Mouse (Mus musculus) intestine, postnatal 0 days (tissue): ENCODE data around the gene Naip5. TPM values are rescaled to one million over a fixed set of nuclear protein-coding genes. Genes with fewer than 3 reads are reported as not detected.
"Not testable (repeated sequence)": the region's sequence is repeated elsewhere in the genome, so short reads cannot be mapped to it uniquely, and the experiment has no call there.

ENCODE experiments used
- ATAC-seq: fragments of 200-750 bp; cut with Nextera tagmentation; 2 replicates; pipeline ENCODE4 v1.8.0; 2017; ENCODE audit warnings: mild to moderate bottlenecking, moderate TSS enrichment, moderate library complexity
- H3K27ac ChIP-seq: fragments of 300-500 bp; sonication (generic); 2 replicates; pipeline ENCODE4 v1.5.1; 2014; ENCODE audit warnings: mild to moderate bottlenecking, low read depth, low read length, moderate library complexity
- H3K27me3 ChIP-seq: fragments of 300-500 bp; sonication (generic); replicated peaks from 2 replicates; pipeline ENCODE4 v1.6.1; 2014; ENCODE audit warnings: low read length, mixed read lengths; ENCODE audit not compliant: control insufficient read depth, insufficient read depth
- H3K36me3 ChIP-seq: fragments of 300-500 bp; sonication (generic); 2 replicates; pipeline ENCODE4 v1.6.1; 2014; ENCODE audit warnings: mild to moderate bottlenecking, moderate library complexity; ENCODE audit not compliant: control insufficient read depth, insufficient read depth
- H3K4me1 ChIP-seq: fragments of 300-500 bp; sonication (generic); replicated peaks from 2 replicates; pipeline ENCODE4 v1.6.1; 2014; ENCODE audit warnings: antibody characterized with exemption, low read length, mixed read lengths; ENCODE audit not compliant: control insufficient read depth, insufficient read depth
- H3K4me2 ChIP-seq: fragments of 300-500 bp; sonication (generic); replicated peaks from 2 replicates; pipeline ENCODE4 v1.6.1; 2014; ENCODE audit warnings: low read depth, mild to moderate bottlenecking, moderate library complexity
- H3K4me3 ChIP-seq: fragments of 300-500 bp; sonication (generic); 2 replicates; pipeline ENCODE4 v1.5.1; 2014; ENCODE audit warnings: low read depth, low read length
- H3K9ac ChIP-seq: fragments of 300-500 bp; sonication (generic); 2 replicates; pipeline ENCODE4 v1.6.1; 2014; ENCODE audit warnings: mild to moderate bottlenecking, low read depth, low read length
- H3K9me3 ChIP-seq: fragments of 300-500 bp; sonication (generic); 2 replicates; pipeline ENCODE4 v1.6.1; 2016; ENCODE audit warnings: mixed run types; ENCODE audit not compliant: control insufficient read depth
- CTCF ChIP-seq: sonication (generic); IDR thresholded peaks from 2 replicates; pipeline ENCODE4 v1.5.1; 2016; ENCODE audit warnings: low read depth, mild to moderate bottlenecking, control low read depth, antibody characterized with exemption, moderate library complexity
- WGBS: fragments of 180-500 bp; shearing (Covaris S2); extraction: QIAGEN DNeasy Blood & Tissue Kit; methylation state at CpG from one replicate; pipeline ENCODE4 v1.1.7; 2014; 5-methylcytosine and 5-hydroxymethylcytosine counted together
- polyA plus RNA-seq: library from polyadenylated mRNA; unstranded; fragments of >200 nt; fragmentation: Nextera tagmentation; extraction: Ambion mirVana; gene quantifications from 2 replicates; pipeline ENCODE4 v1.2.1, GENCODE M21; 2015

Naip5 gene
- polyA plus RNA-seq = 10.2 and 13.0 TPM in 2 replicates

DNA sequence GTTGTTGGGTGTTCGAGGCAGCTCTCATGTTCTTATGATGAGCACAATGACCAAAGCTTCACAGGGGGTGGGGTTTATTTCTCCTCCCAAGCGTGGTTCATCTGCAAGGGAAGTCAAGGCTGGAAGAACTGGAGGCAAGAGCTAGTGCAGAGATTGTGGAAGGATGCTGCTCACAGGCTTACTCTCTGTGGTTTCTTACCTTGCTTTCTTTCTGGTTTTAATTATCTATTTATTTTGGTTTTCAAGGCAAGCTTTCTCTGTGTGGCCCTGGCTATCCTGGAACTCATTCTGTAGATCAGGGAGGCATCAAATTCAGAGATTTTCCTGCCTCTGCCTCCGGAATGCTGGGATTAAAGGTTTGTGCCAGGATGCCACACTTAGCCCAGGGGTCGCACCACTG is at the start of gene Naip5:
Gene Naip5, minus strand, starts transcription at position 101 of the 400 bp plus-strand sequence.
- H3K36me3 ChIP-seq, ATAC-seq, H3K9me3 ChIP-seq, H3K9ac ChIP-seq, H3K27me3 ChIP-seq, H3K4me1 ChIP-seq: not testable (repeated sequence)
- H3K4me2 ChIP-seq = peak within 1 kb of the TSS; percentile 54
- peak within 1 kb of the TSS; percentile 73 for H3K27ac ChIP-seq
- H3K4me3 ChIP-seq = peak within 1 kb of the TSS; percentile 24
- 73% methylated on average over 4 of the region's 4 CpGs for WGBS

DNA sequence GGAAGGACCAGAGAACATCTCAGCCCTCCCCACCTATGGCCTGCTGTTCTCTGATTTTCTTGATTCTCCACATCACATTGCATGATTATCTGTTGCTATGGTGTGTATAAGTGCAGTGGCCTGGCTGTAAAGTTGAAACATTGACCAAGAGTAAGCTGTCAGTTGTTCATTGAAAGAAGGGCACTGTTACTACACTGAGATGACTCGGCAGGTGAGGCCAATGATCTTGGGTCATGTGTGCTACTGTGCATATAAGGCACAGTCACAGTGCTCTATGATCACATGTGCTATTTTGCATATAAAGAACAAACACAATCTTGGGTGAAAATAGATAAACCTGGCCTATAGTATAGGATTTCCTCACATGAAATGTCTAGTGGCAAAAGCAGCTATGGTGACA is 38.5 kb upstream of the Naip5 start:
- no peak overlapping the region for H3K4me3 ChIP-seq
- peaks cover 35% of the 10 kb centered on the region; the same call in 1 of the 2 replicates for H3K36me3 ChIP-seq
- H3K9ac ChIP-seq = no peak overlapping the region
- no peaks in the 10 kb centered on the region for H3K27me3 ChIP-seq
- peak; percentile 89 for ATAC-seq
- no peak overlapping the region for H3K4me2 ChIP-seq
- whole genome bisulfite sequencing = 41% methylated on average over 1 of the region's 1 CpGs
- H3K4me1 ChIP-seq = no peaks in the 10 kb centered on the region
- TF ChIP-seq CTCF = no peak
- no peak overlapping the region for H3K27ac ChIP-seq
- no peaks in the 10 kb centered on the region for H3K9me3 ChIP-seq

GRCm38 (mm10) chr13:100271474-100272132 is 25.5 kb upstream of the Naip5 start:
- not testable (repeated sequence) for H3K36me3 ChIP-seq, H3K27ac ChIP-seq, H3K4me2 ChIP-seq, H3K9me3 ChIP-seq, H3K4me1 ChIP-seq, H3K9ac ChIP-seq, H3K27me3 ChIP-seq, H3K4me3 ChIP-seq
- no CpG with 5 or more reads among the region's 1 CpGs for WGBS
- ATAC-seq = peak; percentile 60

DNA sequence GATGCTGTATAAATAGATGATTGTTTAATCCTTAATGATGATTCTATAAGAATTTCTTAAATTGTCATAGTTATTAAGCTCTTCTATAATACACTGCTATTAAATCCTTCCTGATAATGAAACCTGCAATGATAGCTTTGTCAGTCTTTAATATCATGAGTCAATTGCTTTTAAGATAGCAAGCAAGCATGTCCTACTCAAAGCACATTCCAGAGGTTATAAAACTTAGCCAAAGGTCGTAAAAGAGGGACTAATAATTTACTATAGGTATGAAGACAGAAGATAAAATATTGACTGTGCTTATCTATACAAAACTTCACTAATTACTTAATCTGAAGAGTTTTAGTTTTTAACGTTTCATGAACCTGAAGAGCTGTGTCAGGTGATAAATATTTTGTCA is 10.9 kb upstream of the Naip5 start:
- H3K4me3 ChIP-seq, H3K9ac ChIP-seq, H3K4me2 ChIP-seq, H3K9me3 ChIP-seq, H3K27ac ChIP-seq, H3K4me1 ChIP-seq, H3K27me3 ChIP-seq, H3K36me3 ChIP-seq: not testable (repeated sequence)
- 18% methylated on average over 2 of the region's 2 CpGs for WGBS
- ATAC-seq = 0 out of 2 replicates have a peak, but pooled peaks have one; percentile 42

DNA sequence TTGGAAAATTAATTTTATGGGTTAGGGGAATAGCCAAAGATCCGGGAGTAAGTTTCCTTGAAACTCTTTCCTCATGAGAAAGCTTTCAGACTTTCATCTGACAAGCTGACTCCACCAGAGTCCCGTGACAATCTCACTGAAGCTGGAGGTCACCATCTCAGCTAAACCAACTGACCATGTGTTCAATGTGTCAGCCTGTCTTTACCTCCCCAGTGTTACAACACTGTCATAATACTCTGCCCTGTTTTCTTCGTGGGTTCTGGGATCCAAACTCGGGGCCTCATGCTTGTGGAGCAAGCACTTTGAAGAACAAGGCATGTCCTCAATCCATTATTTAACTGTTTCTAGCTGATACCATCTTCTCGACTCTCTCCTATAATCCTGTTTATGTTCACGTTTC is 9.8 kb upstream of the Naip5 start:
- not testable (repeated sequence) for H3K36me3 ChIP-seq, H3K27me3 ChIP-seq, H3K27ac ChIP-seq, H3K4me3 ChIP-seq, H3K4me2 ChIP-seq, H3K9me3 ChIP-seq, H3K4me1 ChIP-seq, H3K9ac ChIP-seq
- WGBS = 52% methylated on average over 5 of the region's 6 CpGs
- ATAC-seq = peak; percentile 73

DNA sequence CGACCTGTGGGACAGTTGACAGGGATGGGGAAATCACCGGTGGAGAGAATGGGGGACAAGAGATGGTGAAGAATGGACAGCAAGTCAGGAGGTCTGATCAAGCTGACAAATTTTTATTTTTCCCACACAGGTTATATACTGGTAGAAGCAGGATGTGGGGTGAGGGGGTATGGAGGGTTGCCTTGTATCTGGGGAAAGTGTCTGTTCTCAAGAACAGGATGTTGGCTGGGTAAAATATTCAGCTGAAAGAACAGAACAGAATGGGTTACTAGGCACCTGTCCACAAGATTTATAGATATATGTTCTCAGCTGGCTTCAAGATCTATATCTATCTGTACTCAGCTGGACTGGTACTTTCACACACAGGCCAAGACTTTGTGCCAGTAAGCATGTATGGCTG is 5.8 kb upstream of the Naip5 start:
- not testable (repeated sequence) for H3K27ac ChIP-seq, H3K27me3 ChIP-seq, H3K9ac ChIP-seq, H3K9me3 ChIP-seq, H3K36me3 ChIP-seq, H3K4me3 ChIP-seq, H3K4me2 ChIP-seq, H3K4me1 ChIP-seq
- peak; percentile 48; the same call in 1 of the 2 replicates for ATAC-seq
- WGBS = 90% methylated on average over 2 of the region's 2 CpGs
